Mouse (Mus musculus): ENCODE measurements around the gene Zeb2. TPM values are rescaled to one million over a fixed set of nuclear protein-coding genes. Genes with fewer than 3 reads are reported as not detected.
A peak's percentile ranks its signal among the peaks of the same experiment; 100 is the strongest.

The Zeb2 gene
- total and polyA plus RNA-seq, 3 experiments = 12.4 to 223 (median 162) TPM

- DNase-seq = no peak
These were observed 56.4 kb downstream of the Zeb2 start for GRCm38 (mm10) chr2:45060768-45061167.

GRCm38 (mm10) chr2:45060202-45060601, 57.0 kb downstream of the Zeb2 start:
- no peak for DNase-seq

GRCm38 (mm10) chr2:45059599-45059998, 57.6 kb downstream of the Zeb2 start:
- DNase-seq = no peak

GRCm38 (mm10) chr2:45059010-45059409, 58.2 kb downstream of the Zeb2 start:
- no peak for DNase-seq

GRCm38 (mm10) chr2:45058183-45058582, 59.0 kb downstream of the Zeb2 start:
- no peak for DNase-seq

GRCm38 (mm10) chr2:45056856-45057562, 60.2 kb downstream of the Zeb2 start:
- no peak for DNase-seq

GRCm38 (mm10) chr2:45055926-45056325, 61.3 kb downstream of the Zeb2 start:
- DNase-seq = no peak

GRCm38 (mm10) chr2:45055034-45055615, 62.1 kb downstream of the Zeb2 start:
- DNase-seq = no peak

- DNase-seq = peak; percentile 53
These were observed 62.8 kb downstream of the Zeb2 start for GRCm38 (mm10) chr2:45054070-45055025.

- DNase-seq = no peak
These were observed 64.6 kb downstream of the Zeb2 start for GRCm38 (mm10) chr2:45052587-45052986.

GRCm38 (mm10) chr2:45051321-45051720, 65.9 kb downstream of the Zeb2 start:
- no peak for DNase-seq

- no peak for DNase-seq
These were observed 67.3 kb downstream of the Zeb2 start for GRCm38 (mm10) chr2:45049923-45050322.

GRCm38 (mm10) chr2:45049279-45049678, 67.9 kb downstream of the Zeb2 start:
- peak; percentile 60 for DNase-seq

- DNase-seq = no peak
These were observed 76.4 kb downstream of the Zeb2 start for GRCm38 (mm10) chr2:45040706-45041312.

- DNase-seq = no peak
These were observed 77.7 kb downstream of the Zeb2 start for GRCm38 (mm10) chr2:45039503-45039902.

GRCm38 (mm10) chr2:45028091-45028638, 89.0 kb downstream of the Zeb2 start:
- no peak for DNase-seq

GRCm38 (mm10) chr2:45017186-45017800, 99.9 kb downstream of the Zeb2 start:
- DNase-seq = no peak

GRCm38 (mm10) chr2:45013325-45013724, 103.9 kb downstream of the Zeb2 start:
- no peak for DNase-seq

GRCm38 (mm10) chr2:45012676-45013075, 104.5 kb downstream of the Zeb2 start:
- no peak for DNase-seq

- DNase-seq = no peak
These were observed 106.5 kb downstream of the Zeb2 start for GRCm38 (mm10) chr2:45010701-45011100.

- no peak for DNase-seq
These were observed 117.3 kb downstream of the Zeb2 start for GRCm38 (mm10) chr2:44999906-45000305.
